Mouse (Mus musculus): ENCODE measurements at regions not wholly inside any gene's neighbourhood (a gene's known extent, or its start where the extent isn't known, plus 50 kb on each side); places are given as distances from the start of the nearest gene placed in this dataset.

DNA sequence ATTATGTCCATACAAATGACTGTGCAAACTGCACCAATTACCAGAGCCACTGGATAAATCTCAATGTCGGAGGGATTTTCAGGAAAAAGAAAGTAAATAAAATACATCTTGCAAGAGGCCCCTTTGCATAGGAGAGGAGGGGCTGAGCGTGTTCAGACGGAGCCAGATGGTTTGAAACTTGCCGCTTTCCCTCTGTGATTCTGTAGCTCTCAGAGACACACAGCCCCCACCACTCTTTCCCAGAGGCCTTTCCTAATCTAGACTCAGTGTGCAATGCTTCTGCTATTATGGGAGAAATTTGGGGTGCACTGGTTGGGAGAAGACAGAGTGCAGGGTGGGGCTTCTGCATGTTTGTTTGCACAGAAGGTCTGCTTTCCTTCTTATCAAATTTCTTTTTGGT, 92.5 kb downstream of the Pttg1 start:
- ATAC-seq (ENCODE audit: low FRiP score, low read depth), result no peak
- Histone ChIP-seq H3K36me3 (ENCODE audit: control insufficient read depth, insufficient read depth, low read length) (no peaks in the 10 kb centered on the region), H3K27ac (replicated peaks; ENCODE audit: low read depth, low read length) (no peak overlapping the region), H3K27me3 (ENCODE audit: control insufficient read depth, insufficient read depth, low read length) (no peaks in the 10 kb centered on the region), H3K4me3 (replicated peaks; ENCODE audit: low read length) (no peak overlapping the region), H3K4me2 (replicated peaks; ENCODE audit: low read depth, low read length, severe bottlenecking) (no peak overlapping the region), H3K9ac (ENCODE audit: low read depth, low read length, severe bottlenecking) (no peak overlapping the region), H3K9me3 (ENCODE audit: control insufficient read depth, low read length) (no peaks in the 10 kb centered on the region), H3K4me1 (ENCODE audit: control insufficient read depth, insufficient read depth, low read length) (no peaks in the 10 kb centered on the region)
- no peak for TF ChIP-seq POLR2A (IDR thresholded peaks at IDR 0.05; ENCODE audit: borderline replicate concordance, extremely low read depth, insufficient read depth, insufficient read length)
- DNase-seq (ENCODE audit: low spot score), result peak; percentile 6
- 45% methylated on average over 4 of the region's 4 CpGs for WGBS

DNA sequence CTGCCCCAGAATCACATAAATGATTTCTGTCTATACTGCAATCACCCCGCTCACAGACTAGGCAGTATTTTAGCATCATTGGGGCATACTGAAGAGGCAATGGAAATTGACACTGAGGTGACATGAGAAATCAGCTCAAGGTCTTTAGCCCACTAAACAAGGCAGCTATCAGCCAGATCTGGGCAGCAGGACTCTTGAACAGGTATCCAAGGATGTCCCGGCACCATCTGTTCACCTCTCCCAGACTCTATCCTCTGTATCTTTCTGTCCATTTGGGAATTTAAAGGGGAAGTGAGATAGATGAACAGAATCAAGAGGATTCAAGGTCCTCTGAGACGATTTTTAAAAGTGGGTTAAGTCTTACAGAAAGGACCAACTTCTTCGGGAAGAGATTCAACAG, 112.1 kb downstream of the Pttg1 start:
- Histone ChIP-seq H3K9ac (ENCODE audit: low read depth, low read length, severe bottlenecking) (no peak overlapping the region), H3K9me3 (ENCODE audit: control insufficient read depth, low read length) (no peaks in the 10 kb centered on the region), H3K4me2 (replicated peaks; ENCODE audit: low read depth, low read length, severe bottlenecking) (no peak overlapping the region), H3K4me3 (replicated peaks; ENCODE audit: low read length) (no peak overlapping the region), H3K27ac (replicated peaks; ENCODE audit: low read depth, low read length) (no peak overlapping the region), H3K36me3 (ENCODE audit: control insufficient read depth, insufficient read depth, low read length) (no peaks in the 10 kb centered on the region), H3K27me3 (ENCODE audit: control insufficient read depth, insufficient read depth, low read length) (no peaks in the 10 kb centered on the region), H3K4me1 (ENCODE audit: control insufficient read depth, insufficient read depth, low read length) (no peaks in the 10 kb centered on the region)
- TF ChIP-seq POLR2A (IDR thresholded peaks at IDR 0.05; ENCODE audit: borderline replicate concordance, extremely low read depth, insufficient read depth, insufficient read length), result no peak
- ATAC-seq (ENCODE audit: low FRiP score, low read depth) (no peak), DNase-seq (ENCODE audit: low spot score) (no peak)
- WGBS, result 89% methylated on average over 4 of the region's 4 CpGs

Measured in limb, embryonic 14.5 days (tissue).